Mouse (Mus musculus) left cerebral cortex, postnatal 25 days (tissue): ENCODE results near the gene Cyp2d11. TPM values are rescaled to one million over a fixed set of nuclear protein-coding genes. Genes with fewer than 3 reads are reported as not detected.
"Not testable (repeated sequence)": the region's sequence is repeated elsewhere in the genome, so short reads cannot be mapped to it uniquely, and the experiment has no call there.

Source experiments
- DNase-seq, 2 experiments: peaks; one replicate each; pipeline ENCODE4 v3.0.0; 2022; ENCODE audit warnings: low spot score in 2 of 2, mixed read lengths in 1 of 2
- intact Hi-C: fragments of 180-260 bp; cut with DNase I; formaldehyde crosslinking; loops from one replicate; pipeline ENCODE4 v1.15.1; 2025
- total RNA-seq, 2 experiments: library from RNA; stranded (reverse); gene quantifications; 2 replicates each; pipeline ENCODE4 v1.2.3; 2021

The Cyp2d11 gene
- total RNA-seq = under 1 TPM in 1 of 2 experiments, not detected in 1; 0.53 TPM

- intact Hi-C loops, DNase-seq: not testable (repeated sequence)
Observed at GRCm38 (mm10) chr15:82393922-82394321, at the start of gene Cyp2d11. TSS of gene Cyp2d11 (minus strand) at chr15:82394022.

DNA sequence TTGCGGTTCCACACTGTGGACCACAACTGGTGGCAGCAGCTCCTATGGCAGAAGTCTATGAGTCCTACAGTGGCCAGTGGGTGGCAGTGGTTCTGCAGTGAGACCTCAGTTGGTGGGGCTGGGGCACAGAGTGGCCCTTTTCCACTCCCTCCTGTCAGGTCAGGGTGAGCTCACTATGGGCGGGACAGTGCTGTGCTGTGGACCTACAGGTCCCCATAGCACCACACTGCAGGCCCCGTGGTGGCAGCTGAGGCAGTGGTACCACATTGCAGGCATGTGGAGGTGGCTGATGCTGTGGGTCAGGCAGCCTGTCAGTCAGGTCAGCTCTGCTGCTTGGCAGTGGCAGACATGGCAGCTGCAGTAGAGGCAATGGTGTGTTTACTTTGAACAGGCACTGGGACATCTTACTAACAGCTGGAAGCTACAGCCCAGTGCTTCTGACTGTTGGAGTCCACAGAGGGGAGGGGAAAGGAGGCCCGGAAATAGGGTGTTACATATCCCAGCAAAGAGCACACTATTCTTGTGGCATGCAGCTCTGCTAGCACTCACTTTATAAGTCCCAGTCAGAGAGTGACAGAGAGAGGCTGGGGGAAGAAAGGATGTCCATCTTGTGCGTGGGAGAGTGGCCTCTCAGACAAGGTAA is 44.3 kb upstream of the Cyp2d11 start:
- DNase-seq = no peak
- intact Hi-C loops = no loop called here

GRCm38 (mm10) chr15:82435606-82436005 is 41.8 kb upstream of the Cyp2d11 start:
- intact Hi-C loops = no loop called here
- no peak for DNase-seq

- DNase-seq = no peak
- intact Hi-C loops = no loop called here
Observed at GRCm38 (mm10) chr15:82435011-82435410, 41.2 kb upstream of the Cyp2d11 start.

DNA sequence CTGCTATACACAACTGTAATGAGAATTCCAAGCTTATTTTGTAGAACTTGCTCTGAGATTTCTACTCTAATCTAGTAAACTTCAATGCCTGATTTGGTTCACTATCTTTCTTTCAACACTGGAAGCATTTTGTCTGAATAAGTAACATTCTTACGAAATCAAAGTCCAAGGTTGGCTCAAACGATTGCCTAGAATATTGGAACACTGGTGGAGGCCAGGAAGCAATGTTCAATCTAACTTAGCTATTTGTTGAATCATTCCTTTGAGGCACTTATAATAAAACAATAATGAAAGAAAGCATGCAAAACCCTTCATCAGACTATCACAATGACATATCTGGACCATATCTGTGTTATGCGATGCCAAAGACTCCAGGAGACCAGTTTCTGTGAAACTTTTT is 40.7 kb upstream of the Cyp2d11 start:
- no peak for DNase-seq
- intact Hi-C loops = no loop called here

GRCm38 (mm10) chr15:82433621-82434020 is 39.8 kb upstream of the Cyp2d11 start:
- intact Hi-C loops = no loop called here
- DNase-seq = no peak

GRCm38 (mm10) chr15:82433137-82433536 is 39.3 kb upstream of the Cyp2d11 start, which contains the start of gene Cyp2d9:
TSS of gene Cyp2d9 (plus strand) at chr15:82433437.
- intact Hi-C loops = no loop called here

DNA sequence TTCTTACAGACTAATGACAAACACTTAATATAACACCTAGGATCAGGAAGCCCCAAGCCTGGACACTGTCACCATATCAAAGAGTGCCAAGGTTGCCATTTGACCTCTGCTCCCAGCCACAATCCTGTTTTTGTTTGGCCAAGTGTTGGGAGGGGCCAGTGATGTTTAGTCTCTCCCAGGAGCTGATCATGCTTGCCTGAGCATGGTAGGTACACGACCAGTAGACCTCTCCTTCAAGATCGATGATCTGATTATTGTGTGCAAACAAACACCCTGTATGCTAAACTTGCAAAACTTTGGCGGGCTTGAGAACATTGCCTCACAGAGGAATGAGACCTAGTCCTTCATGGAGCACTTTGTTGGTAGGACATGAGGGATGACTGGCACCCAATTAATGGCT is 29.6 kb upstream of the Cyp2d11 start:
- intact Hi-C loops = no loop called here
- DNase-seq = no peak

More at GRCm38 (mm10) chr15:82433137-82433536, 39.3 kb upstream of the Cyp2d11 start, which contains the start of gene Cyp2d9:
- DNase-seq = no peak

GRCm38 (mm10) chr15:82422935-82423334 is 29.1 kb upstream of the Cyp2d11 start:
- intact Hi-C loops = no loop called here
- DNase-seq = no peak

DNA sequence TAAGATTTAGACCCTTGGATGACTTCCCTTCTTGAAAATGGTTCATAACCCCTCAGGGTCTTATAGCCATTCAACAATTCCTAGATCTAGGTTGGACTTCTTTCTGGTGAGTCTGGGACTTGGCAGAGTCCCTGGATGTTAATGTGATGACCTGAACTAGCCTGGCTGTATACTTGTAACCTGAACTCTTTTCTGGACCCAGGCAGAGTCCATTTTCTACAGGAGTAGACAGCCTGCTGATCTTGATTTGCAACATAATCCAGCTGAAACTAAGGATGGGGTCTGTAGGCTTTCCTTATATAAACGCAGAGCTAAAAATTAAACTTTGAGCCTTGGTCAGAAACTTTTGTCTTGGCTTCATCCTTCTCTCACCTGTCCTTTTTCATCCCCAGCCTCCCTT is 24.8 kb upstream of the Cyp2d11 start:
- intact Hi-C loops = loop anchor here (10.0 kb wide), 1 partner anchor 124 kb away; the partner anchor contains the start of gene Wbp2nl
- DNase-seq = no peak

DNA sequence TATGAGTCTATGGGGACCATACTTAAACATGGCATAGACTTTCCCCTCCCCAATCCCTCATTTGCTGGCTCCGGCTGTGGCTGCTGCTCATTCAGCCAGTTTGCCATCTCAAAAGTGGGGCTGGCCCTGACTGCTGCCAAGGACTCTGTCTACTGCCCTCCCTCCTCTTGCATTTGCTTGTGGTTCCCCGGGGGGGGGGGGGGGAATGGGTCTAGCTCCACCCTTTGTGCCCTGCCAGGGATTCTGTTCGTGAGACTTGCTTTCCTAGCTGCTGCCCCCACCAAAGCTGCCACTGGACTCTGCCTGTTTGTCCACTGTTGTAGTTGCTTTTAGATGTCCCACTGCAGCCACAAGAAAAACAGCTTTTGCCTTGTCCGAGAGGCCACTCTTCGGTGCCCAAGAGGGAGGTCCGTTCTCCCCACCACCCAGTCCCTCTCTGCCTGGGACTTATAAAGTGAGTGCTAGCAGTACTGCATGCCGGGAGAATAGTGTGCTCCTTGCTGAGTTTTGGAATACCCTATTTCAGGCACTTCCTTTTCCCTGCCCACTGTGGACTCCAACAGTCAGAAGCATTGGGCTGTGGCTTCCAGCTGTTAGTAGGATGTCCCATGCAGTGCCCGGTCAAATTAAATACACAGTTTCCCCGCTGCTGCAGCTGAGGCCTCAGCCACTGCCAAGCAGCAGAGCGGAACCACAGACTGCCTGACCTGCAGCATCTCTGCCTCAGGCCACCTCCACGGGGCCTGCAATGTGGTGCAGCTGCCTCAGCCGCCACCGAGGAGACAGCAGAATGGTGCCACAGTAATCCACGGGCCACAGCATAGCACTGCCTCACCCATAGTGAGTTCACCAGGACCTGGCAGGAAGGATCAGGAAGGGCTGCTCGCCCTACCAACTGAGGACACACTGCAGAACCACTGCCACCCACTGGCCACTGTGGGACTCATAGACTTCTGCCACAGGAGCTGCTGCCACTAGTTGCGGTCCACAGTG is 23.3 kb upstream of the Cyp2d11 start:
- peak; percentile 78 to 86 for DNase-seq
- intact Hi-C loops = loop anchor here (1.0 to 10.0 kb wide), 4 partner anchors 39 to 151 kb away; partner anchors contain the start of genes Ndufa6 and Wbp2nl

DNA sequence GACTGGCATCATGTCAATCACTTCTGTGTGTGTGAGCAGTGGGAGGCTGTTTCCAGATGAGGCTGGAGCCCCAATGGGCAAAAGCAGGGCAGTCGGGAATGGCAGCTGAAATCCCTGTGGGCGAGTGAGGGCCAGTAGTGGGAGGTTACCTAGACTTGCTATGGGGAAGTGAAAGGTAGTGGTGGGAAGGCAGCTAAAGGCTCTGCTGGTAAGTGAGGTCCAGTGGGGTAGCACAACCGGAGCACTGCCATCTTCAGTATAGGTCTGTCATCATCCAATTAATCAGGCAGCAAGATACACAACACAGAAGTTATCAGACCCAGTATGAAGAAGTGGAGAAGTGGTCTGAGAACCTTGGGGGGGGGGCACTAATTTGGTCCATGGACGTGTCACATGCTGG is 13.7 kb upstream of the Cyp2d11 start:
- intact Hi-C loops = no loop called here
- DNase-seq = no peak

GRCm38 (mm10) chr15:82406981-82407380 is 13.2 kb upstream of the Cyp2d11 start, which contains the start of gene Cyp2d10:
TSS of gene Cyp2d10 (minus strand) at chr15:82407195.
- DNase-seq = no peak
- intact Hi-C loops = no loop called here

- intact Hi-C loops = no loop called here
- DNase-seq = no peak
Observed at GRCm38 (mm10) chr15:82404163-82404562, 10.3 kb upstream of the Cyp2d11 start.

DNA sequence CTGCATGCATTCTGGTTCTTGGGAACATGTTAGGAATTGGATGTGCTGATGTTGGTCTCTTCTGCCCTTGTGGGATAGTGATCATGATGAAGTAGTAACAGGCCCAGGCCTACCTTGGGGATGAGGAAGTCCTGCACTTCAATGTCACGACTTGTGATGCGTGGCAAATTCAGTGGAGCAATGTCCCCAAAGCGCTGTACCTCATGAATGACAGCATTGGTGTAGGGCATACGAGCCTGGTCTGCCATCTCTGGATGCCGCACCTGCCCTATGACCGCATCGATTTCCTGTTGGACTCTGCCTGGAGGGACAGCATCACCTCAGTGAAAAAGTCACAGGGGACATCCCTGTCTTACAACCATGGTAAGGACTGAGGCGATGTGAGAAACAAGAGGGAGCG is 9.8 kb upstream of the Cyp2d11 start:
- no peak for DNase-seq
- intact Hi-C loops = no loop called here

GRCm38 (mm10) chr15:82402741-82403140 is 8.9 kb upstream of the Cyp2d11 start:
- DNase-seq = no peak
- intact Hi-C loops = no loop called here

DNA sequence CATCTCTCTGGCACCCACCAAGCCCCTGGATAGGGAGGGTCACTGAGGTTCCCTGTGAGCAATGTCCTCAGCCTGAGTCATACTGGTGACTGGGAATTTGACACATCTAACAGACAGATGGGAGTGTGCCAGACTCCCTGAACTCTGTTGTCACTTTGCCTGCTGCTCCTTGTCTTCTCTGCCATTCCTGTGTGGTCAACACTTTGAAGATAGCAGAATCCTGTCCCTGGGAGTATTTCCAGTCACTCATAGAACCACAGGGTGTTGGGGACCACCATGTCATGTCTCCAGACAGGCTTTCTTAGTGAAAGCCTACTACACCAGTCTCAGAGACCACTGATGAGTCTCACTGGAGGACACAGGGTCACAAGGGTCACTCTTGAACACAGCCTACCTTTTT is 8.3 kb upstream of the Cyp2d11 start:
- no peak for DNase-seq
- intact Hi-C loops = no loop called here

GRCm38 (mm10) chr15:82401516-82401915 is 7.7 kb upstream of the Cyp2d11 start:
- intact Hi-C loops = no loop called here

DNA sequence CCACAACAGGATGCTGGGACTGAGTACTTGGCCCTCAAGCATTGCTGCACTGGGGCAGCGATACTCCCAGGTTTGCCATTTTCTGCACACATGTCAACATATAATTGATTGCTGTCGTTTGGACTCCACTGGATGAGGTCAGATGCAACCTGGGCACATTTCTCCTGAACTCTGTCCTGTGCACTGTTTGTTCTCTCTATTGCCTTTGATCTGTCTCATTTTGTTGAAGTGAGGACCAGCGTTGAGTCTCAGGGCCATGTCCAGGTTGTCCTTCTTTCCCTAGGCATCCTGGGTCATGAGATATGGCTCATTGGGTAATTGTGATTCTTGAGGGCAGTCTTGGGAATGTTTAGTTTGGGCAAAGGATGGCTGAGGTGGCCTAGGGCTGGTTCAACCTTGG is 2.1 kb upstream of the Cyp2d11 start:
- DNase-seq, intact Hi-C loops: not testable (repeated sequence)

More at GRCm38 (mm10) chr15:82401516-82401915, 7.7 kb upstream of the Cyp2d11 start:
- no peak for DNase-seq

- intact Hi-C loops, DNase-seq: not testable (repeated sequence)
Observed at GRCm38 (mm10) chr15:82389916-82390315, 3.9 kb downstream of the Cyp2d11 start.
